Mouse (Mus musculus): Measurements from ENCODE around the gene Cnot11. TPM values are rescaled to one million over a fixed set of nuclear protein-coding genes. Genes with fewer than 3 reads are reported as not detected.

The Cnot11 gene
- polyA plus RNA-seq, 1 experiment from 2014 or later, result 21.5 TPM

GRCm38 (mm10) chr1:39536701-39537100 lies 1.9 kb downstream of the Cnot11 start:
- WGBS, result 29% methylated on average over 7 of the region's 7 CpGs
- H3K27ac ChIP-seq, result no peak overlapping the region
- H3K4me3 ChIP-seq, result peak overlapping the region; percentile 99
- ATAC-seq (ENCODE audit: borderline replicate concordance, extremely low read depth, low FRiP score, low TSS enrichment), result no peak
- H3K9ac ChIP-seq, result peak overlapping the region; percentile 96
- H3K4me2 ChIP-seq, result peak overlapping the region; percentile 90
- no peaks in the 10 kb centered on the region for H3K9me3 ChIP-seq
- H3K27me3 ChIP-seq, result no peaks in the 10 kb centered on the region
- peaks cover 20% of the 10 kb centered on the region for H3K4me1 ChIP-seq
- H3K36me3 ChIP-seq, result peaks cover 36% of the 10 kb centered on the region

- 78% methylated on average over 10 of the region's 10 CpGs for WGBS
- no peak for ATAC-seq (ENCODE audit: borderline replicate concordance, extremely low read depth, low FRiP score, low TSS enrichment)
- Histone ChIP-seq H3K27me3 (no peaks in the 10 kb centered on the region), H3K9ac (0 out of 2 replicates have a peak overlapping the region, but pooled peaks have one; percentile 7), H3K4me1 (peaks cover 20% of the 10 kb centered on the region), H3K4me3 (no peak overlapping the region), H3K27ac (no peak overlapping the region), H3K4me2 (no peak overlapping the region), H3K36me3 (peaks cover 44% of the 10 kb centered on the region), H3K9me3 (no peaks in the 10 kb centered on the region)
Observed at GRCm38 (mm10) chr1:39537631-39538380, 3.0 kb downstream of the Cnot11 start.

GRCm38 (mm10) chr1:39540592-39540991 lies 5.8 kb downstream of the Cnot11 start:
- no peak overlapping the region for H3K4me3 ChIP-seq
- no peak overlapping the region for H3K9ac ChIP-seq
- H3K4me1 ChIP-seq, result peaks cover 15% of the 10 kb centered on the region
- no peak for ATAC-seq (ENCODE audit: borderline replicate concordance, extremely low read depth, low FRiP score, low TSS enrichment)
- H3K4me2 ChIP-seq, result no peak overlapping the region
- H3K27ac ChIP-seq, result no peak overlapping the region
- no peaks in the 10 kb centered on the region for H3K27me3 ChIP-seq
- no peaks in the 10 kb centered on the region for H3K9me3 ChIP-seq
- peaks cover 68% of the 10 kb centered on the region for H3K36me3 ChIP-seq

GRCm38 (mm10) chr1:39545589-39545988 lies 10.8 kb downstream of the Cnot11 start:
- H3K27me3 ChIP-seq, result no peaks in the 10 kb centered on the region
- H3K27ac ChIP-seq, result no peak overlapping the region
- H3K4me3 ChIP-seq, result no peak overlapping the region
- no peak for ATAC-seq (ENCODE audit: borderline replicate concordance, extremely low read depth, low FRiP score, low TSS enrichment)
- H3K4me2 ChIP-seq, result no peak overlapping the region
- no peaks in the 10 kb centered on the region for H3K4me1 ChIP-seq
- H3K36me3 ChIP-seq, result peaks cover 62% of the 10 kb centered on the region
- no peaks in the 10 kb centered on the region for H3K9me3 ChIP-seq
- 79% methylated on average over 7 of the region's 7 CpGs for WGBS
- H3K9ac ChIP-seq, result no peak overlapping the region

- Histone ChIP-seq H3K9me3 (no peaks in the 10 kb centered on the region), H3K4me3 (no peak overlapping the region), H3K4me2 (no peak overlapping the region), H3K9ac (no peak overlapping the region), H3K27ac (no peak overlapping the region), H3K27me3 (no peaks in the 10 kb centered on the region), H3K4me1 (no peaks in the 10 kb centered on the region), H3K36me3 (peaks cover 58% of the 10 kb centered on the region)
- ATAC-seq (ENCODE audit: borderline replicate concordance, extremely low read depth, low FRiP score, low TSS enrichment), result 0 out of 2 replicates have a peak, but pooled peaks have one; percentile 14
- WGBS, result 78% methylated on average over 6 of the region's 6 CpGs
Observed at GRCm38 (mm10) chr1:39546160-39546866, 11.5 kb downstream of the Cnot11 start.

- H3K36me3 ChIP-seq, result peaks cover 60% of the 10 kb centered on the region
- 53% methylated on average over 2 of the region's 2 CpGs for WGBS
- ATAC-seq (ENCODE audit: borderline replicate concordance, extremely low read depth, low FRiP score, low TSS enrichment), result no peak
Observed at GRCm38 (mm10) chr1:39547238-39547637, 12.4 kb downstream of the Cnot11 start.

GRCm38 (mm10) chr1:39549831-39550230 lies 15.0 kb downstream of the Cnot11 start:
- no peak overlapping the region for H3K4me3 ChIP-seq
- 45% methylated on average over 2 of the region's 2 CpGs for WGBS
- ATAC-seq (ENCODE audit: borderline replicate concordance, extremely low read depth, low FRiP score, low TSS enrichment), result no peak
- H3K36me3 ChIP-seq, result peaks cover 50% of the 10 kb centered on the region
- no peaks in the 10 kb centered on the region for H3K4me1 ChIP-seq
- no peak overlapping the region for H3K9ac ChIP-seq
- 0 out of 2 replicates have a peak overlapping the region, but pooled peaks have one; percentile 17 for H3K27ac ChIP-seq
- no peaks in the 10 kb centered on the region for H3K9me3 ChIP-seq
- no peak overlapping the region for H3K4me2 ChIP-seq
- no peaks in the 10 kb centered on the region for H3K27me3 ChIP-seq

More at GRCm38 (mm10) chr1:39547238-39547637, 12.4 kb downstream of the Cnot11 start:
- no peaks in the 10 kb centered on the region for H3K27me3 ChIP-seq
- H3K4me3 ChIP-seq, result no peak overlapping the region
- no peaks in the 10 kb centered on the region for H3K9me3 ChIP-seq
- H3K4me2 ChIP-seq, result no peak overlapping the region
- no peak overlapping the region for H3K9ac ChIP-seq
- no peak overlapping the region for H3K27ac ChIP-seq
- H3K4me1 ChIP-seq, result no peaks in the 10 kb centered on the region

- Histone ChIP-seq H3K36me3 (peaks cover 47% of the 10 kb centered on the region), H3K27ac (no peak overlapping the region), H3K4me1 (no peaks in the 10 kb centered on the region), H3K9ac (no peak overlapping the region), H3K9me3 (no peaks in the 10 kb centered on the region), H3K4me3 (no peak overlapping the region), H3K4me2 (no peak overlapping the region), H3K27me3 (no peaks in the 10 kb centered on the region)
- ATAC-seq (ENCODE audit: borderline replicate concordance, extremely low read depth, low FRiP score, low TSS enrichment), result no peak
- WGBS, result 70% methylated on average over 9 of the region's 9 CpGs
Observed at GRCm38 (mm10) chr1:39555556-39556415, 21.0 kb downstream of the Cnot11 start.

- H3K27me3 ChIP-seq, result no peaks in the 10 kb centered on the region
- no peak overlapping the region for H3K27ac ChIP-seq
- WGBS, result 95% methylated on average over 2 of the region's 2 CpGs
- no peak overlapping the region for H3K4me2 ChIP-seq
- no peak overlapping the region for H3K4me3 ChIP-seq
- H3K9me3 ChIP-seq, result no peaks in the 10 kb centered on the region
- no peak overlapping the region for H3K9ac ChIP-seq
- H3K4me1 ChIP-seq, result no peaks in the 10 kb centered on the region
- ATAC-seq (ENCODE audit: borderline replicate concordance, extremely low read depth, low FRiP score, low TSS enrichment), result no peak
- peaks cover 38% of the 10 kb centered on the region for H3K36me3 ChIP-seq
Observed at GRCm38 (mm10) chr1:39559009-39559408, 24.2 kb downstream of the Cnot11 start.

- Histone ChIP-seq H3K9ac (no peak overlapping the region), H3K4me3 (no peak overlapping the region), H3K9me3 (no peaks in the 10 kb centered on the region), H3K36me3 (peaks cover 24% of the 10 kb centered on the region), H3K4me2 (no peak overlapping the region), H3K27me3 (no peaks in the 10 kb centered on the region), H3K4me1 (no peaks in the 10 kb centered on the region), H3K27ac (no peak overlapping the region)
- 54% methylated on average over 1 of the region's 1 CpGs for WGBS
- ATAC-seq (ENCODE audit: borderline replicate concordance, extremely low read depth, low FRiP score, low TSS enrichment), result no peak
Observed at GRCm38 (mm10) chr1:39561920-39562319, 27.1 kb downstream of the Cnot11 start.

GRCm38 (mm10) chr1:39563161-39563560 lies 28.4 kb downstream of the Cnot11 start:
- Histone ChIP-seq H3K4me3 (no peak overlapping the region), H3K9ac (no peak overlapping the region), H3K36me3 (peaks cover 18% of the 10 kb centered on the region; the same call in 1 of the 2 replicates), H3K27me3 (no peaks in the 10 kb centered on the region), H3K4me2 (no peak overlapping the region), H3K9me3 (no peaks in the 10 kb centered on the region), H3K27ac (no peak overlapping the region), H3K4me1 (no peaks in the 10 kb centered on the region)
- no peak for ATAC-seq (ENCODE audit: borderline replicate concordance, extremely low read depth, low FRiP score, low TSS enrichment)
- WGBS, result 56% methylated on average over 7 of the region's 7 CpGs
